Mouse (Mus musculus) liver, postnatal 0 days (tissue): ENCODE measurements around the gene Rcbtb1.

Experiments used
- CTCF ChIP-seq: sonication (generic); IDR thresholded peaks from 2 replicates; pipeline ENCODE4 v1.5.1; 2016; ENCODE audit warnings: antibody characterized with exemption, low read depth
- EP300 ChIP-seq: IDR thresholded peaks from 2 replicates; pipeline ENCODE4 v1.6.1; 2016; ENCODE audit warnings: antibody characterized with exemption, low read depth, mild to moderate bottlenecking

DNA sequence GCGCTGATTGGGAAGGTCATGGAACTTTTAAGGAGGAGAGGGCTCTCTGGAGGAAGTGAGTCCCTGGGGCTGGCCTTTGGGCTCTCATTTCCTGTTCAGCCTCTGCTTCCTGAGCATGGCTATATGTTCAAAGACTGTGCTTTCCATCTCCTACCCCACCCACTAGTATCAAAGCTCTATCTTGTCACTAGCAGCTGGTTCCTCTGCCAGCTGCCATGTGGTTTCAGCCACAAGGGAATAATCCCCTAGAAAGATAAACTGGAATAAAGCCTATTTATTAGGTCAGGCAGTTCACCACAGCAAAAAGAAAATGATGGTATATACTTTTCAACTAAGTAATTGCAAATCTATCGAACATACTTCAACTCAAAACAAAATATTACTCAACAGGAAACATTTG lies 18.3 kb upstream of the Rcbtb1 start:
- TF ChIP-seq CTCF (no peak), EP300 (no peak)
